Mouse (Mus musculus): ENCODE data around the gene Gramd1a.

The Gramd1a gene

DNA sequence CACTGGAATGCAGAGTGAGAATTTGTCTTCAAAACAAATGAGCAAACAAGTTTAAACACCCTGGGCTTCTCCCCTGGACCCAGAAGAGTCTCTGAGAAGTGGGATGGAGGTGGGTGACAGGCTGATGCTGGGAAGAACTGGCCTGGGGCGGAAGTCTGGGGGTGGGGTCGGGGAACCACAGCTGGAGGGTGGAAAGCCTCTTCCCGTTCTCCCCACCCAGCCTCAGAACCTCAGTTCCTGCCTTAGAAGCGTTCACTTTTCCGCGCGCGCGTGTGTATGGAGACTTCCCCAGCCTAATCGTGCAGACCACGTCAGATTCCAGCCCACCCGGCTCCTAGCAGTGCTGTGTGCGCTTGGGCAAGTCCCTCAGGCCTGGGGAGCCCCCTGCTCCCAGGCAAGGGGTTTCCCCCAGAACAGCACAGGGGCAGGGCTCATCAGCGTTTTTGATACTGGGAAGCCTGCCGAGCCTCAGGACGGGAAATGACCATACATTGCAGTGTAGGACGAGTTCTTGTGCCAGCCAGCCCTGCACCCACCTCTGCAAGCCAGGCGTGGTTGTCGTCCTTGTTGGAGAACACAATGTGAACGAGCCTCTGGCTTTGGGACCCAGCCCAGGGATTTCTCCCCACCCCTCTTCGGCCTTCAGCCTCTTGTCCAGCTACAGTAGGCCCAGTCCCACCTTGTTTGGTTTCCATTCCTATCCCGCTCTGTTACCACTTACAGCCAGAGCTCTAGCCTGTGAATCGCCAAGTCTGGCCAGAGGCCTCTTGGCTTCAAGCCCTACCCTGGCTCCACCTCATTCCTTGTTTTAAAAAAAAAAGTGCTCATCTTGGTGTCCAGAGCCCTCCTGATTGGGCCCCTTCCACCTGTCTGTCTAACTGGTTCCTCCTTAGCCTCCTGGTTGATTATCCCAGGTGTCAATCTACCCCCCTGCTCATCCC is 4.1 kb downstream of the Gramd1a start:
- no peak for DNase-seq (ENCODE audit: extremely low spot score, low read depth, low spot score)

DNA sequence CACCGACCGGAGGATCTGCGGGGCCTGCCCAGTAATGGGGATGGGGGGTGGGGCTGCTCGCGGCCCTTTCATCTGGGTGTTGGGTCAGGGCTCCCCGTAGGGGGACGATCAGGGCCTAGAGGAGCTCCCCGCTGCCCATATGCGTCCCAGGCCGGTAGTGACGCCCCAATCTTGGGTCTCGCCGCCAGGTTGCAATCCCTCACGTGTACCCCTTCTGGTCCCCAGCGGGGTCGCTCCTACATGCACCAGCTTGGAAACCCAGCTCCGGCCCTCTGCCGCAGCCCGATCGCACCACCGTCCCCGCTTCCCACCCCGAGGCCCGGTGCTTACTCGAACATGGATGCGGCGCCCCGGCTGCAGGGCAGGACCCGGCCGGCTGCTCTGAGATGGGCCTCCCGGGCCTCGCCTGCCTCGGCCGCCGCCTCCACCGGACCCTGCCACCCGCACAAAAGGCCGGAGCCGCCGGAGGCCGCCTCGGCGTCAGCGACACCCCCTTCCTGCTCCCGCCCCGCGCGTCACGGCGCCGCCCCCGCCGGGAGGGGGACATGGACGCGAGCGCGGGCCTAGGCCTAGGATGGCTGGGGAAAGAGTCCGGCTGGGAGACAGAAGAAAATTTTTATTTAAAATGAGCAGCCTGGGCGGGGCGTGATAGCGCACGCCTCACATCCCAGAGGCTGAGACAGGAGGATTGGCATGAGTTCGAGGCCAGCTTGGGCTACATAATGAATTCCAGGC is 5.0 kb downstream of the Gramd1a start:
- no peak for DNase-seq (ENCODE audit: extremely low spot score, low read depth, low spot score)

DNA sequence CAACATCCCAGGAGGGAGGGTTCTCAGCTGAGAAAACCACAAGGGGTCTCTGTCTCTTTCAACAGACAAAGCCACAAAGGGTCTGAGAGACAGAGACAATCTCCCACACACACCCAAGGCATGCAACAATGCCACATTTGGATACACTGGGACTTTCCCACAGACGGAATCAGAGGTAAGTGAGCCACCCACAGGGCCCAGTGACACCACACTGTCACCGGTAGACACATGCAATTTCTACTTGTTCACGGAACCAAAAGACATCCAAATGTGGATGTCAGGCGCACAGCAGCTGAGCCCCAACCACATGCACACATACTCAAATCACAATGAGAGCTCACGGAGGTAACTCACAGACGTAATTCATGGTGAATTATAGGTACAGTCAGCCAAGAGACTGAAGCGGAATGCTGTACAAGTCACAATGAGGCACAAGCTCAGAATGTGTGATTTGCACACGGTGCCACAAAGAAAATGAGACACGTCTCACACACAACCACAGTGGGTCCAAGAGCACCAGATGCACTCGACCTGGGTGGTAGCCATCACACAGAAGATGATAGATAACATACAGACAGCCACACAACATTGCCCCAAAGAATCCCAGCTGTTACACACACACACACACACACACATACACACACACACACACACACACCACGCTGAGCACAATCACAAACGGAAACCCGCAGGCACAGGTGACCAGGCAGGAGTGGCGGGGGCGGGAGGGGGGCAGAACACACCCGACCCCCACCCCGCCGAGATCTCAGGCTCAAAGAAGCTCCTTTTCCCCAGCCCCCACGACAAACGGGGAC is 5.7 kb downstream of the Gramd1a start:
- no peak for DNase-seq (ENCODE audit: extremely low spot score, low read depth, low spot score)

DNA sequence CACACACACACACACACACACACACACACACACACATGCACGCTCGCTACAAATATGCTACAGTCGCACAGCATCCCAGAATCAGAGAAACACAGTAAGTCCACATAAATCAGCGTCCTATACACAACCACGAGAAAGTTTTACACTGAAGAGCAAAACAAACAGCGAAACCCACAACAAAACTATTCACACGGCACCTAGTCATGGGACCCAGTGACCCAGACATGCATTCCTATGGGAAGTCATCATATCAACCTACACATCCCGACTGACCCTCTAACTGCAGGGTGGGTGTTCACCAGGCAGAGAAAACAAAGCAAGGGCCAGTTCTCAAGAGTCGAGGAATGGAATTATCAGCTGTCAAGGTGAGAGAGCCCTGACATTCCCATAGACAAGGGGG is 6.4 kb downstream of the Gramd1a start:
- no peak for DNase-seq (ENCODE audit: extremely low spot score, low read depth, low spot score)

DNA sequence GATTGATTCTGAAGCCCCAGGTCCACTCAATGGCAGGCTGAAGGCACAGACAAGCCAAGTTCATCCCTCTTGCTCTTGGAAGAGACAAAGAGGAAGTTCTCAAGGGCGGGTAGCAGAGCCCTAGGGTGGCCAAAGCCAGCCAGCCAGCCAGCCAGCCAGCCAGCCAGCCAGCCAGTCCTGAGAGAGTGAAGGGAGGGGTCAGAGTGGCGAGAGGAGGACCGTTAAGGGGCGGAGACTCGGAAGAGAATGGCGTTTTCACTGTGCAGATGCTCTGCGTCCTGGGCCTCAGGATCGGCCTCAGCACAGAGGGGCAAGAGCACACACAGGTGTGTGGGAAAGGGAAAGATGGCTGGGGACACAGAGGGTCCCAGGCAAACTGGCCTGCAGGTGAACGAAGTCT is 6.9 kb downstream of the Gramd1a start:
- DNase-seq (ENCODE audit: extremely low spot score, low read depth, low spot score) = no peak

DNA sequence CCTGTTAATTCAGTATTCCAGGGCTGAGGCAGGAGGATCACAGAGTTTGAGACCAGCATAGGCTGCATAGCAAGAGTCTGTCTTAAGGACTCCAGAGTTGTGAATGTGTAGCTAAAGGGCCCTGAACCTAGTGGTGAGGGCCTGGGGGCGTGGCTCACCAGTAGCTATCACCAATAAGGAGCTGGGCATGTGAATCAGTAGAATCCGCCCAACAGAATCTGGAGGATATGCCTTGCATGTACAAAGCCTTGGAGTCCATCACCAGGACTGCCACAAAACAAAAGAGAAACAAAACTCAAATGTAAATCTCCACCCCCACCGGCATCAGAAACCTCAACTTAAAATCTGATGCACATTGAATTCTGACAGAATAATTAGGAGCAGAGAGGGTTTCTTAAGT is 7.6 kb downstream of the Gramd1a start:
- no peak for DNase-seq (ENCODE audit: extremely low spot score, low read depth, low spot score)

DNA sequence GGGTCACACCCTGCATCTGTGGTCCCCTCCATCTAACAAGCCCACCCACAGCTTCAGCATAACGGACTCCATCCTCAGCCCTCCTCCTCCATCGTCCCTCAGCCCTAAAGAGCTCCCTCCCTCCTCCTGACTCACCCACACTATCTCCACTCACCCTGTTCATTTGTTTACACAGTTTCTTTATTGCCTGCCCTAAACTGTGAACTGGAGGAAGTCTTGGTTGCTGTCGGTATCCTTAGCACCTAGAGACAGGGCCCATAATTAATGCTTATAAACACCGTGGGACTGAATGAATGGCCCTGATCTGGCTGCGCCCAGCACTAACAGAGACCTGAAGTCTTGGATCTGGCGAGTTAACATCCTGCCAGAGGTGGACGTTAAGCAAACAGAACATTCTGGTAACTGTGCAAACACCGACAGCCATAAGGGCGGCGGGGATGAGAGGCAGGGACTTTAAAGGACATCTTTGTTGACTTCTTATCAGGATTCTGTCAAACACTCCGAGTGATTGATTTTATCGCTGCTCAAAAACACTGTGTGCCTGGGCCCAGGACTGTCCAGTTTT is 10.0 kb downstream of the Gramd1a start:
- no peak for DNase-seq (ENCODE audit: extremely low spot score, low read depth, low spot score)

DNA sequence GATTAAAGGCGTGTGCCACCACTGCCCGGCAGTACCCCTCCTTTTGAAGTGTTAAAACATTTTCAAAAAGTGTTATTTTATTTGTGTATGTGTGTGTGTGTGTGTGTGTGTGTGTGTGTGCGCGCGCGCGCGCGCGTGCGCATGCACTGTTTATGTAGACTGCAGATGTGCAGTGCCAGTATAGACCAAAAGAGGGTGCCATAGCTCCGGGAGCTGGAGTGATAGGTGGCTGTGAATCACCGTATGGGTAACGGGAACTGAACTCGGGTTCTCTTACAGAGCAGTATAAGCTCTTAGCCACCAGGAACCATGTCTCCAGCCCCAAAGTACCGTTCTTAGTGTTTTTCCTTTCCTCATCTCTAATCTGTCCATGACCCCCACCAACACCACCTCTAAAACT is 10.8 kb downstream of the Gramd1a start:
- DNase-seq (ENCODE audit: extremely low spot score, low read depth, low spot score) = no peak

DNA sequence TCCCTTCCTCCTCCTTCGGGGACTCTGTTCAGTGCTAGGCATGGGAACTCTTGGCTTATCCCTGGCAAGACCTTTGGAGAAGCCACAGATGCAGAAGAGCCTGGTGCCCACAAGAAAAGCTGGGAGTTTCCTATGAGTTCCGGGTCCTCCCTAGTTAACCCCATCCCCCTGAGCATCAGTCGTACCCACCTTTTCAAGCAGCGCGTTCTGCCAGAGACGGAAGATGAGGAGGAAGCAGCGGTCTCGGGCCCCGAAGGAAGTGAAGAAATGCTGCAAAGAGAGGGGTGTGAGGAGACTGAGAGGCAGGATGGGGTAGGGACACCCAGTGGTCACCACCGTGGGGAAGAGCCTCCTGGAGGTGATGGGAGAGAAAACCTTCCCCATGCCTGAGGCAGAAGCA is 14.8 kb downstream of the Gramd1a start:
- no peak for DNase-seq (ENCODE audit: extremely low spot score, low read depth, low spot score)

DNA sequence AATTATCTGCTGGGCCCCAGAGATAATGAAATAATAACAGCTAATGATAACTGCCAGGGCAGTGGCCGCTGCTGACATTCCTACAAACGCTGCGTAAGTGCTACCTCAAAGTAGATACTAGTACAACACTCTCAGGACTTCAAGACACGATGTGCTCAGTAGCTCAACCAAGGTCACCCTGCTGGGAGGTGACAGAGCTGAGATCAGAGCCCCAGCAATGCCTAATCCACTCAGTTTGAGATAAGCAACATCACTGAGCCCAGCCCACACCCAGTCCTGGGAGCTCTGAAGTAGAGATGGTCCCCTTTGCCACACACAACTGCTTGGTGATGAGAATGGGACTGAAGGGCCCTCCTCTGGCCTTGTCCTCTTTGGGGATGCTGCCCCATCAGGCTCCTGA is 15.4 kb downstream of the Gramd1a start:
- DNase-seq (ENCODE audit: extremely low spot score, low read depth, low spot score) = no peak

DNA sequence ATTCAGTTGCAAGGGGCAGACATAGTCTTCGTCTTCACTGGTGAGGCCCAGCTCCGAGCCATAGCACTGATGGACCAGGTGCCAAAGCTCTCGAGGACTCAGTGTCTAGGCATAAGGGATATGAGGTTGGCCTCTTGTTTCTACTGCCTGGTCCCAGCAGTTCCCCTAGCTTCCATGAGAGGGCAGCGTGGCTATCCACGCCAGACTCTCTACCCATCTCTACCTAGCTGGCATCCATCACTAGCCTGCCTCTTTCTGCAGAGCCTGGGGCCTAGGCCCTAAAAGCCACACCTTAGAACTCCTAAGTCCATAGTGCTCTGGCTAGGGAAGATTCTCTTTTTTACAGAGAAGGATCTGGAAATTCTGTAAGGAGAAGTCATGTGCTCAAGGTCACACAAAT is 15.9 kb downstream of the Gramd1a start:
- DNase-seq (ENCODE audit: extremely low spot score, low read depth, low spot score) = no peak

DNA sequence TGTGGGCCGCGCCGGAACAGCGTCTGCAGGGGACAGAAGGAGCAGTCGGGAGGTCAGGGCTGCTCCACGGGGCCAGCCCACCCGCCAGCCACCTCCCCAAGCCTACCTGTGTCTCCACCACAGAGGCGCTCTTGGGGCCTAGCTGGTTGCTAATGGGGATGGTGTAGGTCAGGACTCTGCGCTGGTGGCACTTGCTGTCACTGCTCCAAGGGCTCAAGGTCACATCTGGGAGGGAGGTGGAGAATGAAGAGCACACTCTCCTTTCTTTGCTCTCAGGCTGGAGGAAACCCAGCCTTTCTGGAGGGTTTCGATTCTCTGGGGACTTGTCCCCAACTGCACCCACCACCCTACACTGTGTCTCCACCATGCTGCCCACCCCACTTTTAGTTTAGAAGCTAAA is 20.0 kb downstream of the Gramd1a start:
- no peak for DNase-seq (ENCODE audit: extremely low spot score, low read depth, low spot score)

DNA sequence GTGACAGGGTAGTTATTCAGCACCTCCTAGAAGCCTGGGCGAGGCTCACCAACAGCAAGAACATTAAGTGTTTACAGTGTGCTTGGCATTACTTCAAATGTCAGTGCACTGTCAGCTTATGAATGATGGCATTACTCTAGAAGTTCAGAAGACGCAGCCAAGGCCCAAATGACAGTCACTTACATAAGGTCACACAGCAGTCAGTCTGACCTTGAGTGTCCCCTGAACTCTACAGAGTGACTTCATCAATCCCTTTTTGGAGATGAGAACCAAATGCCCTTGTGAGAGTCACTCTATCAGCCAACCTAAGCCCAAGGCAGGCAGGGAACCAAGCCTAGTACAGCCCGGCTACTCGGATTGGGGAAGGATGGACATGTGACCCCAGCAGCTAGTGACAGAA is 23.8 kb downstream of the Gramd1a start:
- no peak for DNase-seq (ENCODE audit: extremely low spot score, low read depth, low spot score)

DNA sequence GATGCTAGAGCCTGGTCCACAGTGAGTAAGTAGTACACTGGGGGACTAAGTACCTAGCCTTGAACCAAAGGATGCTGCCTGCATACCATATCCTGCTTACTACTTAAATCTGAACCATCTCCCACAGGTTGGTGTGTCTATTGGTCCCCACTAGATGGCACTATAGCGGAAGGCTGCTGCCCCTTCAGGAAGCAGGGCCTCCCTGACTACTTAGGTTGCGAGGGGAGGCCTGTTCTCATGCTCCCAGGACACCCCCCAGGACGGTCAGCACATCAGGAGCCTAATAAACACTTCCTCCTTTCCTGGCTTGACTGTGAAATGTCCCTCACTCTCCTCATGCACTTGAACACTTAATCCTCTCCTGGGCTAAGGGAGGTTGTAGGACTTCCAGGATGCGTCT is 24.9 kb downstream of the Gramd1a start:
- no peak for DNase-seq (ENCODE audit: extremely low spot score, low read depth, low spot score)

DNA sequence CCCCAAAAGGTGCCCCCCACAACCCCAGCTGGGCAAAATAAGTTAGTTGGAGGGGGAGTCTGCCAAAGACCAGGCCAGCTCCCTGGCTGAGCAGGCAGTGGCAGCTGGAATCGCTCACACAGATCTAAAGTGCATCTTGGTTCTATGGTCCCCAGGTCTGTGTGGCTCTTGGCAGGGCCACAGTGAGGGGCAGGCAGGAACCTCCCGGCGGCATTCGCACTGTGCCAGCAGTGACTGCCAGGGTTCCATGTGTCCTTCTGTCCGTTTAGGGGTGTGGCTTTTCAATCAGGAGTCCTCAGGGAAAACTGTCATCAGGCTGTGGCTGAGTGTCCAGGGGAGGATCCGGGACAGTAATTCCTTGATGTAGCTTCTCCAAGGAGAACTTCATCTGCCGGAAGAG is 25.5 kb downstream of the Gramd1a start:
- DNase-seq (ENCODE audit: extremely low spot score, low read depth, low spot score) = no peak

DNA sequence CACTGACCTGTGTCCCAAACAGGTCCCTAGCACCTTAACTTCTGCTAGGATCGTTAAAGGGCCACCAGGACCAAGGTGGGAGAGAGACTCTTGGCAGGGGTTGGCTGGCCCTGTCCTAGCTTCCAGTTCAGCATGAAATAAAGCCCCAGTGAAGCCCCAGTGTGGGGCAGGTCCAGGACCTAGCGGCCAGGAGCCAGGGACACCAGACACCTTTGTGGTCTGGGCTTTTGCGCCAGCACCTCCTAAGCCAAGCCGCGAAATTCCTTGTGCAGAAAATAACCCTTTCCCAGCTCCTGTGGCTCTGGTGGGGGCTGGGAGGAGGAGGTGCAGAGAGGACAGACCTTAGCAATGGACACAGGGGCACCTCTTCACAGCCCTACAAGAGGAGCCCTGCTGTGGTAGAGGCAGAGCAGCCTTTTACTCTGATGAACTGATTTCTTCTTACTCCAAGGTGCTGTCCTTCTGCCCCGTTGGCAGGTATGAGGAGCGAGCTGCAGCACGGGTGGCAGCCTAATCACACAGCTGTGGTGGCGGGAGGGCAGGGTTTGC is 27.5 kb downstream of the Gramd1a start:
- no peak for DNase-seq (ENCODE audit: extremely low spot score, low read depth, low spot score)

DNA sequence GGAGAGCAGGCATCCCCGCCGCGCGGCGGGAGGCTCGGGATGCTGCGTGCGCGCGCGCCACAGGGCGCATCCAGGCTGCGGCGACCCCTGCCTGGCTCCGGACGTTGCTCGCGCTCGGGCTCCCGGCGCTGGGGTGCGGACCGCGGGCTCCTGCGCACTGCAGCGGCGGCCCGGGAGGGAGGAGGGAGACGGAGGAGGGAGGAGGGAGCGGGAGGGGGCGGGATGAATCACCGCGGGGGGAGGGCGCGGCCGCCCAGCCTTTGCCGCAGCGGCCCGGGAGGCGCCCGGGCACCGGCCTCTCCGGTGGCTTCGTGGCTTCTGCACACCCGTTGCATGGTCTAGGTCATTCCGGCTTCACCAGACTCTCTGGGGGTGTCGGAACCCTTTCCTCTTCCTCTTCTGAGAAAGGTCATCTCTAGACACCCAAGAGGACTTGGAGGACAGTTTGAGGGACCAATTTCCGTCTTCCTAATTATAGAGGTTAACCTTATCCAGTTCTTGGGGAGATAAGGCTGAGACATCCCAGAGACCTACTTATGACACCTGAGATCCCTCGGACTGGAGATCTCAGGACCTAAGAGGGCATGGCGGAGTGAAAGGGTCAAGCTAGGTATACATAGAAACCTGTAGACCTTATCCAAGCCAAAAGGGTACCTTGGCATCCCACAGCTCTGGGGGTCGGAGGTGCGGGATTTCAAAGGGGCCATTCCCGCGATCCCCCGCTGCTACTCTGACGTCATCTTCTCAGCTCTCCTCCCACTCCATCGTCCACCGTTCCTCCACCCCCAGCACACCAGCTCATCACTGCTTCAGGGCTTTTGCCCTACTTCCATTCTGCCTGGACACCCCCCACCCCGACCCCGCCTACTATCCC is 28.6 kb downstream of the Gramd1a start, which contains the start of gene Scn1b:
Scn1b (minus strand) TSS at position 153 of the 874 bp plus-strand sequence.
- DNase-seq (ENCODE audit: extremely low spot score, low read depth, low spot score) = no peak

DNA sequence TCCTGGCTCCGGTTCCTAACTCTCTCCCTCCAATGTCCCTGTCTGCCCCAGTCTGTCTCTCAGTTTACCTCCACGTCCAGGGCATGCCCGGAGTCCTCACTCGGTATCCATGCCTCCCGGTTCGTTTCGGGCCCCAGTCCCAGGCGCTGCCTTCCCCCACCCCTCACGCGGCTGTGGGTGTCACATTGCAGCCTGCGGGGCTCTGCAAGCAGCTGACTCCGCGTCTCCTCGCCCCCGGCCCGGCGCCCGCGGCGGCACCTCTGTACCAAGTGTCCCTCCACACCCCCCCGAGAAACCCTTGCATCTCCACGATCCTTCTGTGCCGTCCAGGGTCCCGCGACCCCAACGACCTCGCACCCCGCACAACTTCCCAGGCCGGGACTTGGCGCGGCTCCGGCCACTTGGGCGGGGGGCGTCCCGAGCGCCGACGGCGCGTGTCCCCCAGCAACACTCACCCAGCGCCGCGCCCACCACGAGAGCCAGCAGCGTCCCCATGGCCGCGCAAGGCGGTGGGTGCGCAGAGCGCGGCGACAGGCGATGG is 29.4 kb downstream of the Gramd1a start:
- DNase-seq (ENCODE audit: extremely low spot score, low read depth, low spot score) = no peak

DNA sequence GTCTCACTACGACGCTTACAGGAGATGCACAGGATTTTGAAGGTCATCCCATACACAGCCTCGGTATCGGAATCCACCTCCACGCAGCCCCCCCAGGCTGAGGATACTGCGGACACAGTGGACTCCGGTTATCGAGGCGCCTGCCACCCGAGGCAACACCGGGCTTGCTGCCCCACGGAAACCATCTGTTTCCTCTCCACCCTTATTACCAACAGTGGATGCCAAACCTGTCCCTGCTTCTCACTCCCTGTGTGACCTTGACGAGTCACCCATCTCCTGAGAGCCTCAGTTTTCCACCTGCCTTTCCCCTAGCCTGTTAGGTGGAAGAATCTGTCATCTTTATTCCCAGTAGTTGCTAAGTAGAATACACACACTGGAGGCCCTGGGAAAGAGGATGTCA is 30.6 kb downstream of the Gramd1a start:
- DNase-seq (ENCODE audit: extremely low spot score, low read depth, low spot score) = no peak

DNA sequence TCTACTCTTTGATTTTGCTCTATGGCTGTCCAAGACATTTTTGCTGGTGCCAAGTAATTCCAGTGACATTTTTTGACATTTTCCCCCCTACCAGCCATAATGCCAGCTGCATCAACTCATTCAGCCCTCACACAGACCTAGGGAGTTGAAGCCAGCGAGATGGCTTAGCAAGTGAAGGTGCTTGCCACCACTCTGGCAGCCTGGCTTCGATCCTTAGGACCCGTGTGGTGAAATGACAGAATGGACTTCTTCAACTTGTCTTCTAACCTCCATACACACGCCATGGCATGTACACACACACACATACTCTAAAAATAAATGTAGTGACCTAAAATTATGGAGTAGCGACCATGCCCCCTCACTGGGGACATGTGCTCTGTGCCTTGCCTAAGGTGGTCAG is 31.3 kb downstream of the Gramd1a start:
- no peak for DNase-seq (ENCODE audit: extremely low spot score, low read depth, low spot score)
